Comparison of ENCODE assay signal across 8 mouse cellular contexts in genomic region chr19:40678532-40679307, GRCm38 (mm10).
A peak's percentile ranks its signal among the peaks of the same experiment; 100 is the strongest.
DNase-seq lines count a peak whose midpoint lies in the region; ATAC-seq lines count a peak whose summit lies in the region.

No protein-coding gene starts in this region.

- no peak for ATAC-seq in kidney, embryonic 15.5 days (replicated peaks; ENCODE audit: low FRiP score)
- ATAC-seq in heart, embryonic 11.5 days (replicated peaks; ENCODE audit: insufficient number of reproducible peaks, low FRiP score, low TSS enrichment): 0 out of 2 replicates have a peak, but pooled peaks have one; percentile 52
- ATAC-seq in forebrain, embryonic 16.5 days: no peak

- H3K27ac ChIP-seq in kidney, embryonic 15.5 days: no peak overlapping the region
- peak overlapping the region; percentile 41; the same call in 1 of the 2 replicates for H3K27ac ChIP-seq in heart, embryonic 11.5 days (ENCODE audit: low read depth, low read length)
- H3K27ac ChIP-seq in forebrain, embryonic 16.5 days (ENCODE audit: low read length): no peak overlapping the region

- H3K4me3 ChIP-seq in kidney, embryonic 15.5 days (replicated peaks): no peak overlapping the region
- peak overlapping the region; percentile 16; the same call in 1 of the 2 replicates for H3K4me3 ChIP-seq in heart, embryonic 11.5 days (ENCODE audit: low read depth, low read length)
- no peak overlapping the region for H3K4me3 ChIP-seq in forebrain, embryonic 16.5 days (replicated peaks; ENCODE audit: low read length)

- H3K9me3 ChIP-seq in kidney, embryonic 15.5 days (replicated peaks): no peaks in the 10 kb centered on the region
- no peaks in the 10 kb centered on the region for H3K9me3 ChIP-seq in heart, embryonic 11.5 days (replicated peaks; ENCODE audit: control insufficient read depth, low read length)
- H3K9me3 ChIP-seq in forebrain, embryonic 16.5 days (ENCODE audit: control insufficient read depth, low read length): no peaks in the 10 kb centered on the region

- H3K9ac ChIP-seq in kidney, embryonic 15.5 days: no peak overlapping the region
- H3K9ac ChIP-seq in heart, embryonic 11.5 days (ENCODE audit: low read depth, low read length): peak overlapping the region; percentile 56; the same call in 1 of the 2 replicates
- no peak overlapping the region for H3K9ac ChIP-seq in forebrain, embryonic 16.5 days (replicated peaks; ENCODE audit: low read depth, low read length)

- peak; percentile 22 for DNase-seq in kidney, adult 11 months
- DNase-seq in adrenal gland, postnatal 36 days: peak; percentile 27 to 51
- DNase-seq in liver: peak; percentile 21
- DNase-seq in skeletal muscle tissue, adult 2 months (ENCODE audit: low read depth, low spot score): peak; percentile 63
- DNase-seq in cerebellum, adult 9-10 months: no peak

- WGBS in kidney, embryonic 15.5 days: 47% methylated on average over 17 of the region's 17 CpGs
- 28% methylated on average over 17 of the region's 17 CpGs for WGBS in heart, embryonic 11.5 days (ENCODE audit: insufficient replicate concordance)
- 65% methylated on average over 17 of the region's 17 CpGs for WGBS in forebrain, embryonic 16.5 days

- no peaks in the 10 kb centered on the region for H3K27me3 ChIP-seq in kidney, embryonic 15.5 days
- H3K27me3 ChIP-seq in heart, embryonic 11.5 days (ENCODE audit: control insufficient read depth, insufficient read depth, low read length): no peaks in the 10 kb centered on the region
- no peaks in the 10 kb centered on the region for H3K27me3 ChIP-seq in forebrain, embryonic 16.5 days (replicated peaks; ENCODE audit: control insufficient read depth, insufficient read depth, low read length)

- no peak overlapping the region for H3K4me2 ChIP-seq in kidney, embryonic 15.5 days
- peak overlapping the region; percentile 51 for H3K4me2 ChIP-seq in heart, embryonic 11.5 days
- no peak overlapping the region for H3K4me2 ChIP-seq in forebrain, embryonic 16.5 days (ENCODE audit: low read length)

- no peaks in the 10 kb centered on the region for H3K4me1 ChIP-seq in kidney, embryonic 15.5 days
- peaks cover 19% of the 10 kb centered on the region for H3K4me1 ChIP-seq in heart, embryonic 11.5 days (ENCODE audit: control insufficient read depth, insufficient read depth, low read length)
- H3K4me1 ChIP-seq in forebrain, embryonic 16.5 days (replicated peaks; ENCODE audit: control insufficient read depth, insufficient read depth, low read length): no peaks in the 10 kb centered on the region

- no peaks in the 10 kb centered on the region for H3K36me3 ChIP-seq in kidney, embryonic 15.5 days
- no peaks in the 10 kb centered on the region for H3K36me3 ChIP-seq in heart, embryonic 11.5 days (ENCODE audit: control insufficient read depth, insufficient read depth, low read length)
- no peaks in the 10 kb centered on the region for H3K36me3 ChIP-seq in forebrain, embryonic 16.5 days (ENCODE audit: control insufficient read depth, insufficient read depth)
